Mouse (Mus musculus) urinary bladder, postnatal 36 days (tissue): ENCODE results near the gene Ppp2r3a.
A peak's percentile ranks its signal among the peaks of the same experiment; 100 is the strongest.

Source experiments
- DNase-seq, 2 experiments: peaks; one replicate each; pipeline ENCODE4 v3.0.0; 2022; ENCODE audit warnings: low spot score in 2 of 2, mixed read lengths in 1 of 2

Gene Ppp2r3a

GRCm38 (mm10) chr9:101152872-101153271 lies 98.7 kb downstream of the Ppp2r3a start:
- DNase-seq: no peak

DNA sequence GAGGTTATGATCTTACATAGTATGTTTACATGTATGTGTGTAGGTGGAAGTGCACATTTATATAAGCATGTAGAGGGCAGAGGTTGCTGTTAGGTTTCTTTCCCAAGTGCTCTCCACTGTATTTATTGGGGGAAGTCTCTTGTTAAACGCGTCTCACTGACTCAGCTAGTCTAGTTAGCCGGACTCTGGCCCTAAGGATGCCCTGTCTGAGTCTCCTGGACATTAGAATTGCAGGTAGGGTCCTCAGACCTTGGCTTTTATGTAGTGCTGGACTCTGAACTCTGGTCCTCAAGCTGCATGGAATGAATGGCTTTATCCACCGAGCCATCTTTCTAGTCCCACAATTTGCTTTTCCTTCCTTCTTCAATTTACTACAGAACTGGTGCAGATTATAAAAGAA lies 108.0 kb downstream of the Ppp2r3a start:
- DNase-seq: no peak

DNA sequence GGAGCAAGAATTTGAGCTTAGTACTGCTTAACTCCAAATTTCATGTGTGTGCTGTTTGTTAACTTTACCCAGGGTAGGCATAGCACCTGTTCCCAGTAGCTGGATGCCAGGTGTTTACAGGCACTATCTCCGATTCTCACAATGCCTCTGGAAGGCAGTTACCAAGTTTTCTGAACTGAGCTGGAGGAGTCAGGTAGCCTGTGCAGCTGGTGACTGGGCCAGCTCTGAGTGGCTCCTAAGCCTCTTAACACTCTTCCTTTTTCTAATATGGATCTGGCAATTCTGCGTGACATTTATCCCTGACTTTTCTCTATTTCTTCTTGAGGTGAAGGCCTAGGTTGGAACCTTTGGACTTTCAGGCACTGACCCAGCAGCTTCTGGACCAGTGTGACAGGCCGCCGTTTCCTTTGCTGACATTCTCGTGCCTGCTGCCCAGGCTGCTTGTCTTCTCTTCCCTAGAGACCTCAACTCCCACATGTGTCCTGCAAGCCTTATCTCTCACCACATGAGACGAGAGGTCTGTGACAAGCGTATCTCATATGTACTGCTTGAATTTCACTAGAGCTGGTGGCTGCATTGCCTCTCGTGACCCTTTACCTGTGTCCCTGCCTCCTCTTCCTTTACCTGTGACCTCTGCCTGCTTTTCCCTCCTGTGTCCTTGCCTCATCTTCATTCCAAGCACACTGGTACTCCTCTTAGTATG lies 137.3 kb downstream of the Ppp2r3a start:
- no peak for DNase-seq

DNA sequence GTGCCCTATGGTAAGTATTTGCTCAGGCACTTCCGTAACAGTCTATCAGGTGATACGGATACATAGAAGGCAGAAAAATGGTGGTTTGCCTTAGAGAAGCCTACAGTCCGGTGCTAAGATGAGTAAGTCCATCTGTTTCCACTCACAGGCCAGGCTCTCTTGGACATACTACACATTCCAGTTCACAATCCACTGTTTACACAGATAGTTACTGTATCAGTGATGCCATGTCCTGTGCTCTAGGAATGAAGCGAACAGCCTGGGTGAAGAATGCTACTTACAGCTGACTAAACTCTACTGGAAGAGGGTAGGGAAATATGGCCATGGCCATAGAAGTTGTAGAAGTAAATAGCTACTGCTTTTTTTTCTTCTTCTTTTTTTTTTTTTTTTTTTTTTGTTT lies 138.3 kb downstream of the Ppp2r3a start:
- DNase-seq: no peak

DNA sequence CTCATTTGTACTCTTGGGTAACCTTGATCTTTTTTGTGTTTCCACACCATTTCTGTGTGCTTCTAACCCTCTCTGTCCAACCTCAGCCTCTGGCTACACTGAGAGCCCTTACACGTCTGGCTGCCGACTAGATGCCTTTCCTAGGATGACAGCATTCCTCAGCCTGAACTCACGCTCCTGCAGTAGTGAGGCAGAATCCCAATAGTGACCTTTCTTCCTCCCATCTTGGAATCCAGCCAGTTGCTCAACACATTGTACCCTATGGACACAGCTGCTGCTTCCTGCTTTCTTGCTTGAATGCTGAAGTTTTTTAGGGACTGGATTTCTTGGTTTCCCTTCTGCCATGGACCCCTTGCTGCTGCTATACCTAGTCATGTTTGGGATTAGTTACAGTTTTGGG lies 141.6 kb downstream of the Ppp2r3a start:
- no peak for DNase-seq

- DNase-seq: no peak
These were observed 144.2 kb downstream of the Ppp2r3a start for GRCm38 (mm10) chr9:101107386-101107785.

GRCm38 (mm10) chr9:101105735-101106134 lies 145.9 kb downstream of the Ppp2r3a start:
- no peak for DNase-seq

DNA sequence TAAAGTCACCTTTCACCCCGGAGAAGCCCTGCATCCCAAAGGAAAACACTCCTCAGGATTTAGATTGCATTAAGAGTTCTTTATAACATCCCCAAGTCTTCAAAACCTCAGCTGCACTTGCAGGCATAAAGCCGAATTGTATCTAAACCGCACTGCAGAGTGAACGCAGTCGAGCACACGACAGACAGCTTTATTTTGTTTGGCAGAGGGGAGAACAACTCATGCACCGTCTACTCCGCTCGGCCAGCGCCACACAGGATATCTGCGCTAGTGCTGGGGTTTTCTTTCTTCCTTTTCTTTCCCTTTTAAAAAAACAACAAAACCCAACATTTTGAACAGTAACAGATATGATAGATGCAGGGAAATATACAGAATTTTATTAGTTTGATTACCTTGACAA lies 146.7 kb downstream of the Ppp2r3a start:
- no peak for DNase-seq

DNA sequence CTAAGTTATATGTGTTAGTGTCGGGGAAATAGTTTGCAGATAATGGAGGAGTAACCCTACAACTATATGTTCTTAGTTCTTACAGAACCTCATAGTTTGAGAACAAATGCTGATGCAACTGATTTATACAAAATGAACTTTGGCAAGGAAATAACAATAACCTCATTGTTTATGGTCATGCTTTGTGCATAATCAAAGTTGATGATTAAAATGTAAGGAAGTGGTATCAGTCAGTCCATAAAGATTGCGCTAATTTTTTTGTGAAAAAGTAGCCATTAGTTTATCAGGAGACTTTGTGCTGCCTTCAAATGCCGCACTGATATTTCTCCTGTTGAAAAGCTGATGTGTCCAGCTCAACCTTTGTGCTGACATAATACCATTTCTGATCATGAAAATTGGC lies 149.3 kb downstream of the Ppp2r3a start:
- DNase-seq: no peak

DNA sequence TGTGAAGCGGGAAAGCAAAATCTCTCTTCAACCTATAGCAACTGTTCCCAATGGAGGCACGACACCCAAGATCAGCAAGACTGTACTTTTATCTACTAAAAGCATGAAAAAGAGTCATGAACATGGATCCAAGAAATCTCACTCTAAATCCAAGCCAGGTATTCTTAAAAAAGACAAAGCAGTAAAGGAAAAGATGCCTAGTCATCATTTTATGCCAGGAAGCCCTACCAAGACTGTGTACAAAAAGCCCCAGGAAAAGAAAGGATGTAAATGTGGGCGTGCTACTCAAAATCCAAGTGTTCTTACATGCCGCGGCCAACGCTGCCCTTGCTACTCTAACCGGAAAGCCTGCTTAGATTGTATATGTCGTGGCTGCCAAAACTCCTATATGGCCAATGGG lies 150.0 kb downstream of the Ppp2r3a start:
- DNase-seq: no peak

DNA sequence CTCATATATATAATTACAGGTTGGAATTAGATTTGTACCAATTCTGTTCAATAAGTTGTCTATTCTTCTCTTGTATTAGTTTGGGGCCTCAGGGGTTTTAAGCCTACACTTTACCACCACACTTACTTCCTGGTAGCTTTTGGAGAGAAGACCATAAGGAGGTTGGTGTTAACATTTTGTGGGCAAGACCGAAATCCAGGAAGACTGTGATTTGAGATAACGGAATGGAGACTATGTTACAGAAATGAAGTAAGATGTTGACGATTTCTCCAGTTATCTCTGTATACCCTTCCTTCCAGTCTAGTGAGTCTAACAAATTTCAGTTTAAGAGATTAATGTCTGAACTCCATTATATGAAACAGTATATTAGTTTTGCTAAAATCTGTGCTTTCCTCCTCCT lies 151.4 kb downstream of the Ppp2r3a start:
- no peak for DNase-seq

DNA sequence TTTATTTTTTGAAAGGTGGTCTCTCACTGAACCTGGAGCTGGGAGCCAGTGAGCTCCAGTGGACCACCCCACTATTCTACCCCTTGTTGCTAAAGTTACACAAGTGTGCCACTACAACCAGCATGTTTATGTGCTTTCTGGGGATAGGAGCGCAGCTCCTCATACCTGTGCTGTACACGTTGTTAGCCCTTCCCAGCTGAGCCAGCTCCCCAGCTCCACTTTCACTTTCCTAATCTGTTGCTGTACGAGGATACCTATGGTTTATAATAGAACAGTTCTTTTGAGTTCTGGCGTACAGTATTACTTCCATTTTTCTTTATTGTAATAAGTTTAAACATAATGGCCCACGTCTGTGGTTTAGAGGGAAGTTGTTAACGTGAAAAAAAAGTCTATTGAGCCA lies 152.2 kb downstream of the Ppp2r3a start:
- DNase-seq: no peak

- DNase-seq: no peak
These were observed 154.1 kb downstream of the Ppp2r3a start for GRCm38 (mm10) chr9:101097542-101097941.

GRCm38 (mm10) chr9:101096461-101096860 lies 155.1 kb downstream of the Ppp2r3a start:
- DNase-seq: no peak

- DNase-seq: no peak
These were observed 156.2 kb downstream of the Ppp2r3a start for GRCm38 (mm10) chr9:101095425-101095824.

DNA sequence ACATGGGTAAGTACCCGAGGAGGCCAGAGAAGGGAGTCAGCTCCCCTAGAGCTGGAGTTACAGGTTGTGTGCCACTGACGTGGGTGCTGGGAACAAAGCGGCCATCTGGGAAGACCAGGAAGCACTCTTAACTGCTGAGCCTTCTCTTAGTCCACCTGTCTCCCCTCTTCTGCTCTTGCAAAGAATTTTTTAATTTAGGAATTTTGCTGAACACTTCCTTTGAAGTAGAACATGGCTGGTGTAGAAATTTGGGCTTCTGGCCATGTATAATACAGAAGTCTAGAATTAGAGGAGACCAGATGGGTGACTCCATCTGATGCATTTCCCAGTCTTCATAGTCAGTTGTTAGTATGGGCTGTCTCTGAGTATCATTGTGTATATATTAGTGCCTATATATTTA lies 167.9 kb downstream of the Ppp2r3a start:
- no peak for DNase-seq

DNA sequence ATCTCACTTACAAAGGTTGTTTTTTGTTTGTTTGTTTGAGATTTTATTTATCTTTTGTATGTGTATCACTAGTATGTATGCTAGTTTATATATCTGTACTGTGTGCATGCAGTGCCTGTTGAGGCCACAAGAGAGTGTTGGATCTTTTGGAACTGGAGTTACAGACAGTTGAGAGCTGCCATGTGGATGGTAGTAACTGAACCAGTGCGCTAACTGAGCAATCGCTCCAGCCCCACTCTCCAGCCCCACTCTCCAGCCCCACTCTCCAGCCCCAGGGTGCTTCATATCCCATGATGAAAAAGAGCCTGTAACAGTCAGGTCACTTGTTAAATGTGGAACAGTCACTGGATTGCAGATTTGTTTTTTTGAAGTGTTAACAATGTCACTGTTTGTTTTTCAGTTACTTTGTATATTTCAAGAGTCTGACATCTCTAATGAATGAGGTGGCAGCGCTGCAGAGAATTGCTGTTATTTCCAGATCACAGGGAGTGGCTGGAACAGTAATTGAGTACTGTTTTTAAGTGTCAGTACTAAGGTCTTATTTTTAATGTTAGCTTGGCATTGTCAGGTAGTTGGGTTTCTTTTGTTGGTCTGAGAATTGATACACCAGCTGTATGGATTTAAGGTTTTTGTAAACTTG lies 171.4 kb downstream of the Ppp2r3a start:
- no peak for DNase-seq

GRCm38 (mm10) chr9:101078579-101078978 lies 173.0 kb downstream of the Ppp2r3a start:
- no peak for DNase-seq

- no peak for DNase-seq
These were observed 174.1 kb downstream of the Ppp2r3a start for GRCm38 (mm10) chr9:101077486-101077885.

DNA sequence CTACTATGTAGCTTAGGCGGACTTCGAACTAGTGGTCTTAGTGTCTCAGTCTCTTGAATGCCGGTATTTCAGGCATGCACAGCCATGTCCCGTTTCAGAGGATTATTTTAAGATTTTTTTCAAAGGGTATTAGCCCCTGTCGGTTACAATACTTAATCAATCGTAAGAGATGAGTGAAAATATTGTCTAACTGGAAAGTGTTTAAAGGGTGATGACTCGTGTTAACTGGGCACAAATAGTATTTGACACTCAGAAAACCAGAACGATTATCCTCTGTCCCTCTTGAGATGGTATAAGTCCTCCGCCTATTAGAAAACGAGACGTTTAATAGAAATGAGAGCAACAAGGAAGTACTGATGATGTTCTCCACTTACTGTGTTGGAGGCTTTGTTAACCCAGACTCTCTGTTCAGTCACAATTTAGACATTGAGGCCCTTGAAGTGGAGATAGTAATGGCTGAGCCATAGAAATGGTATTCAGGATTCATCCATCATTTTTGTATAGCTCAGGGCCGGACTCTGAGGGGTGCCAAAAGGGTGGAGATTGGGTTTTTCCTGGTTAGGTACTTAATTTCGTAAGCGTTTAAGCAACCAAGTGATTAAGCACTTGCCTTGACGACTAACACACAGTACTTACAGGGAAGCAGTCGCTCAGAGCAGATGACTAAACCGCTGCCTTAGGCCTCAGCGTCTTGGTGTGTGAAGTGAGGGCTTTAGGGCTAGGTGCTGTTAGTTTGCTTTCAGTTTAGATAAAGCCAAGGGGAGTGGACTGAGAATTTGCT lies 175.3 kb downstream of the Ppp2r3a start:
- DNase-seq: peak in 1 of 2 experiments; percentile 31

DNA sequence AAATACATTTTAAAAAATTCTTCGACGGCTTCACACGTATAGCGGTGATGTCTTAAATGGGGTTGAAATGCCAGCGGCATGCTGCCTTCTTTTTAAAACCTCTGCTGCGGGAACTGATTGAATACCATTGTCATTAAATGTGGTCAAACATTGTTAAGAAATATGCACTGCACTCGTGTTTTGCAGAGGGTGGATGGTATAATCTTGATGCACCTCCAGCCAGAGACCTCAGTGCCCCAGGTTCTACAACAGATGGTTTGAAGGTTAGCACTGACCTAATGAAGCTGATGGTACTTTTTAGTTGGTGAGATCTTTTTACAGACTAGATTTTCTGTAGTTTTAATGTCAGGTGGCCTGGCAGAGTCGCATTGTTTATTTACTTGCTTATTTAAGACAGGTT lies 175.9 kb downstream of the Ppp2r3a start:
- no peak for DNase-seq

DNA sequence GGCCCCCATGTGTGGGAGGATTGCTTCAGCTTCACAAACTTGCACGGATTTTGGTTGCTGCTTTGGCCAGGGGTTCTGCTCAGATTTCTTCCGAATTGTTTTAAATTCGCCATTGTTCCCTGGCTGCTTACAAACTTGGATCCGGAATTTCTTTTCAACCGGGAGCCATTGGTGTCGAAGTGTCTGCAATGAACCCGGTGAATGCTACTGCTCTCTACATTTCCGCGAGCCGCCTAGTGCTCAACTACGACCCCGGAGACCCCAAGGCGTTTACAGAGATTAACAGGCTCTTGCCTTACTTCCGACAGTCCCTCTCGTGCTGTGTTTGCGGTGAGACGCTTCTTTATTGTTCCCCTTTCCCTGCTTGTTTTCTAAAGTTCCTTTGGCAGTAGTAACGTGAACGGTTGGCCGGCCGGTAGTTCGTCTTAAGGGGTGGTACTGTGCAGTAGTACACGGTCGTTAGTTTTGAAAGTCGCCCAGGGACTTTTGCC lies 176.5 kb downstream of the Ppp2r3a start:
- DNase-seq: peak; percentile 23
